Mouse (Mus musculus): ENCODE data around the gene Evx1. TPM values are rescaled to one million over a fixed set of nuclear protein-coding genes. Genes with fewer than 3 reads are reported as not detected.

The Evx1 gene
- polyA plus RNA-seq, 1 experiment from 2014 or later, result 1.9 TPM

DNA sequence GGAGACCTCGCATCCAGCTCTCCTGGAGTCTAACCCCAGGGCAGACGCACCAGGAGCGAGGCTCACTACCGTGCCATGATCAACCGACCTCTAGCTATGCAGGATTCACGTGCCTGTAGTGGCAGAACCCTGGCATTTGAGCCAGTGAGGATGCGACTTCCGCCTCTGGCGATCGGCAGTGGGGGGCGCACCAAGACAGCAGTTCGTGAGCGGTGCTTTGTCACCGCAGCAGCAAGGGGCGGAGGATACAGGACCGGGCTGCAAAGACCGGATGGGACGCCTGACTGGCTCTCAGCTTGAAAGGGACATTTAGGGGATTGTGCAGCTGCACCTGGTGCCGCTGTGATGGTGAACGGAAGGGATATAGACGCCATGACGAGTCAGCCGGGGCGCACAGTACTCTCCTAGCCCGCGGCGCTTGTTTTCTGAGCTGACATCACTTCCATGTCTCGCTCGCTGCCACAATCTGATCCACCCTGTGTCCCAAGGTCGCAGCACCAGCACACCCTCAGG lies 7.4 kb upstream of the Evx1 start:
- no peaks in the 10 kb centered on the region for H3K36me3 ChIP-seq (ENCODE audit: control insufficient read depth, insufficient read depth, low read length)
- H3K27ac ChIP-seq (ENCODE audit: low read depth, low read length), result no peak overlapping the region
- H3K4me1 ChIP-seq (ENCODE audit: control insufficient read depth, insufficient read depth, low read length), result peaks cover 6% of the 10 kb centered on the region; the same call in 1 of the 2 replicates
- peak overlapping the region; percentile 32 for H3K4me3 ChIP-seq (ENCODE audit: low read depth, low read length)
- DNase-seq (ENCODE audit: low spot score) (peak; percentile 85), ATAC-seq (ENCODE audit: insufficient read depth, low FRiP score, low TSS enrichment) (peak; percentile 67)
- peaks cover 55% of the 10 kb centered on the region for H3K27me3 ChIP-seq (ENCODE audit: control insufficient read depth, insufficient read depth, low read length)
- under 1% methylated on average over 30 of the region's 30 CpGs for WGBS
- peak overlapping the region; percentile 33; the same call in 1 of the 2 replicates for H3K9ac ChIP-seq (ENCODE audit: low read length)
- peak overlapping the region; percentile 64 for H3K4me2 ChIP-seq (ENCODE audit: low read depth)
- H3K9me3 ChIP-seq (ENCODE audit: control insufficient read depth, low read length), result no peaks in the 10 kb centered on the region

- Histone ChIP-seq H3K27me3 (ENCODE audit: control insufficient read depth, insufficient read depth, low read length) (peaks cover 93% of the 10 kb centered on the region), H3K27ac (ENCODE audit: low read depth, low read length) (no peak overlapping the region), H3K4me2 (ENCODE audit: low read depth) (no peak overlapping the region), H3K4me1 (ENCODE audit: control insufficient read depth, insufficient read depth, low read length) (peaks cover 9% of the 10 kb centered on the region; the same call in 1 of the 2 replicates), H3K9ac (ENCODE audit: low read length) (no peak overlapping the region), H3K36me3 (ENCODE audit: control insufficient read depth, insufficient read depth, low read length) (no peaks in the 10 kb centered on the region), H3K4me3 (ENCODE audit: low read depth, low read length) (no peak overlapping the region), H3K9me3 (ENCODE audit: control insufficient read depth, low read length) (no peaks in the 10 kb centered on the region)
- 26% methylated on average over 10 of the region's 10 CpGs for WGBS
- ATAC-seq (ENCODE audit: insufficient read depth, low FRiP score, low TSS enrichment) (no peak), DNase-seq (ENCODE audit: low spot score) (no peak)
Observed at GRCm38 (mm10) chr6:52309766-52310165, 3.5 kb upstream of the Evx1 start.

- 1% methylated on average over 24 of the region's 24 CpGs for WGBS
- Histone ChIP-seq H3K9me3 (ENCODE audit: control insufficient read depth, low read length) (no peaks in the 10 kb centered on the region), H3K4me2 (ENCODE audit: low read depth) (peak overlapping the region; percentile 19; the same call in 1 of the 2 replicates), H3K27me3 (ENCODE audit: control insufficient read depth, insufficient read depth, low read length) (peaks cover 97% of the 10 kb centered on the region), H3K4me1 (ENCODE audit: control insufficient read depth, insufficient read depth, low read length) (peaks cover 9% of the 10 kb centered on the region; the same call in 1 of the 2 replicates), H3K36me3 (ENCODE audit: control insufficient read depth, insufficient read depth, low read length) (no peaks in the 10 kb centered on the region), H3K27ac (ENCODE audit: low read depth, low read length) (no peak overlapping the region), H3K9ac (ENCODE audit: low read length) (no peak overlapping the region), H3K4me3 (ENCODE audit: low read depth, low read length) (no peak overlapping the region)
- DNase-seq (ENCODE audit: low spot score) (peak; percentile 48), ATAC-seq (ENCODE audit: insufficient read depth, low FRiP score, low TSS enrichment) (no peak)
Observed at GRCm38 (mm10) chr6:52310366-52310765, 2.9 kb upstream of the Evx1 start.

GRCm38 (mm10) chr6:52311661-52312557 lies 1.4 kb upstream of the Evx1 start:
- H3K4me2 ChIP-seq (ENCODE audit: low read depth), result no peak overlapping the region
- no peak overlapping the region for H3K9ac ChIP-seq (ENCODE audit: low read length)
- no peak overlapping the region for H3K4me3 ChIP-seq (ENCODE audit: low read depth, low read length)
- H3K27ac ChIP-seq (ENCODE audit: low read depth, low read length), result no peak overlapping the region
- no peak for ATAC-seq (ENCODE audit: insufficient read depth, low FRiP score, low TSS enrichment)
- no peak for DNase-seq (ENCODE audit: low spot score)
- H3K27me3 ChIP-seq (ENCODE audit: control insufficient read depth, insufficient read depth, low read length), result peaks cover 97% of the 10 kb centered on the region
- 3% methylated on average over 6 of the region's 6 CpGs for WGBS
- no peaks in the 10 kb centered on the region for H3K36me3 ChIP-seq (ENCODE audit: control insufficient read depth, insufficient read depth, low read length)
- H3K4me1 ChIP-seq (ENCODE audit: control insufficient read depth, insufficient read depth, low read length), result 0 out of 2 replicates have a peak, but pooled peaks cover 5% of the 10 kb centered on the region
- no peaks in the 10 kb centered on the region for H3K9me3 ChIP-seq (ENCODE audit: control insufficient read depth, low read length)

DNA sequence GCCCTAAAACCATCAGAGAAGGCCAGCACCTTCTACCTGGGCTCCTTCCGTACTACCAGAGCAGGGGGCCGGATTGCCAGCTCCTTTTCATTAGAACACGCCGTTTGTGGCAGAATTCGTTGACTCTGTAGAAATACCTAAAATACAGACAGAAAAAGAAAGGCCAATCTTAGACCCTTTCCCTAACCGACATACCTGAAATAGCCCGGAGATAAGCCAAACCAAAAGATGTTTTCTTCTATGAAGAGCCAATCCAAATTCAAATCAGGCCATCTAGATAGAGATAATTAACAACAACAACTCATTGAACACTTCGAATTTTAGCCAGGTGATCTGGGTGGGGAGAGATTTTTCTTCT lies 761 bp upstream of the Evx1 start:
- Histone ChIP-seq H3K9ac (ENCODE audit: low read length) (no peak overlapping the region), H3K36me3 (ENCODE audit: control insufficient read depth, insufficient read depth, low read length) (no peaks in the 10 kb centered on the region), H3K4me3 (ENCODE audit: low read depth, low read length) (no peak overlapping the region), H3K4me1 (ENCODE audit: control insufficient read depth, insufficient read depth, low read length) (0 out of 2 replicates have a peak, but pooled peaks cover 5% of the 10 kb centered on the region), H3K27me3 (ENCODE audit: control insufficient read depth, insufficient read depth, low read length) (peaks cover 97% of the 10 kb centered on the region), H3K9me3 (ENCODE audit: control insufficient read depth, low read length) (no peaks in the 10 kb centered on the region), H3K4me2 (ENCODE audit: low read depth) (no peak overlapping the region), H3K27ac (ENCODE audit: low read depth, low read length) (no peak overlapping the region)
- DNase-seq (ENCODE audit: low spot score) (no peak), ATAC-seq (ENCODE audit: insufficient read depth, low FRiP score, low TSS enrichment) (no peak)
- 2% methylated on average over 8 of the region's 8 CpGs for whole genome bisulfite sequencing

GRCm38 (mm10) chr6:52314304-52315100 lies 1.2 kb downstream of the Evx1 start:
- no peak overlapping the region for H3K27ac ChIP-seq (ENCODE audit: low read depth, low read length)
- H3K4me2 ChIP-seq (ENCODE audit: low read depth), result peak overlapping the region; percentile 19
- H3K9me3 ChIP-seq (ENCODE audit: control insufficient read depth, low read length), result no peaks in the 10 kb centered on the region
- H3K36me3 ChIP-seq (ENCODE audit: control insufficient read depth, insufficient read depth, low read length), result no peaks in the 10 kb centered on the region
- H3K9ac ChIP-seq (ENCODE audit: low read length), result 0 out of 2 replicates have a peak overlapping the region, but pooled peaks have one; percentile 10
- DNase-seq (ENCODE audit: low spot score) (peak; percentile 46), ATAC-seq (ENCODE audit: insufficient read depth, low FRiP score, low TSS enrichment) (no peak)
- 0 out of 2 replicates have a peak, but pooled peaks cover 5% of the 10 kb centered on the region for H3K4me1 ChIP-seq (ENCODE audit: control insufficient read depth, insufficient read depth, low read length)
- H3K27me3 ChIP-seq (ENCODE audit: control insufficient read depth, insufficient read depth, low read length), result peaks cover 98% of the 10 kb centered on the region
- WGBS, result under 1% methylated on average over 27 of the region's 27 CpGs
- H3K4me3 ChIP-seq (ENCODE audit: low read depth, low read length), result peak overlapping the region; percentile 20

DNA sequence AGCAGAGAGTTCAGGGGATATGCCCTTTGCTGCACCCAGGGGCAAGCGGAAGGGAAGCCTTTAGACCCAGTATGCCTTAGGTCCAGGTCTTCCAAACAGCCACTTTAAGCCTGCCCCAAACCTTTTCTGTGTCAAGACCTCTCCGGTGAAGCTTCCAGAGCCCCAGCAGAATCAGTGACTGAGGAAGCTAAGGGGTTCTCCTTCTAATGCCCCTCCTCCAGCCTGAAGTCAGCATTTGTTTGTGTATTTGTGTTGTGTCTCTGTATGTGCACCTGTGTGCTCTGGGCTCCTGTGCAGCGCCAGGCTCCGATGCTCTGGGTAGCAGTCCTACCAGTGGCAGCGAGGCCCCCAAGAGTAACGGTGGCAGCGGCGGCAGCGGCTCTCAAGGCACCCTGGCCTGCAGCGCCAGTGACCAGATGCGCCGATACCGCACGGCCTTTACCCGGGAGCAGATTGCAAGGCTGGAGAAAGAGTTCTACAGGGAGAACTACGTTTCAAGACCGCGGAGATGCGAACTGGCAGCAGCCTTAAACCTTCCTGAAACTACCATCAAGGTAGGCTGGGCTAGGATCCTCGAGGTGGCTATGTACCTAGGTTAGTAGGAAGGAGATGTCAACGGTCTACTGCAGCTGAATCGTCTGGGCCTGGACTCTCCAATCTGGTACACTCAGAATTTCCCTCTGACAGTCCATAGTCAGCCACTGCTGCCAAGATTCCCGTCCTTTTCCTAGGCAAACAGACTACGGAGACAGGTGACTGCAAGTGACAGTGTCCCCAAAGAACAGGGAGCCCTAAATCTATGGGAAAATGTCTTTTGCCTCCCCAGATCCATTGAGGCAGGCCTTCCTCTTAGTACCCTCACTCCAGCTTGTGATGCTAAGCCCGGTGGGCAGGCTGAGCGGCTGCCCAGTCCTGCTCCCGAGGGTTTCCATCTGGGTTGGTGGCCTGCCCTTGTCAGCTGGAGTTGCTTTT lies 2.4 kb downstream of the Evx1 start:
- Histone ChIP-seq H3K4me1 (ENCODE audit: control insufficient read depth, insufficient read depth, low read length) (peaks cover 12% of the 10 kb centered on the region; the same call in 1 of the 2 replicates), H3K4me2 (ENCODE audit: low read depth) (no peak overlapping the region), H3K36me3 (ENCODE audit: control insufficient read depth, insufficient read depth, low read length) (no peaks in the 10 kb centered on the region), H3K27ac (ENCODE audit: low read depth, low read length) (no peak overlapping the region), H3K9ac (ENCODE audit: low read length) (no peak overlapping the region; the same call in 1 of the 2 replicates), H3K4me3 (ENCODE audit: low read depth, low read length) (no peak overlapping the region), H3K9me3 (ENCODE audit: control insufficient read depth, low read length) (no peaks in the 10 kb centered on the region), H3K27me3 (ENCODE audit: control insufficient read depth, insufficient read depth, low read length) (peaks cover 98% of the 10 kb centered on the region)
- DNase-seq (ENCODE audit: low spot score) (peak; percentile 39), ATAC-seq (ENCODE audit: insufficient read depth, low FRiP score, low TSS enrichment) (no peak)
- 4% methylated on average over 27 of the region's 27 CpGs for WGBS
